Mouse (Mus musculus) inflammation-experienced regulatory T-cells, adult 6 months (primary cell): Measurements from ENCODE around the gene Rbbp4. TPM values are rescaled to one million over a fixed set of nuclear protein-coding genes. Genes with fewer than 3 reads are reported as not detected.
A peak's percentile ranks its signal among the peaks of the same experiment; 100 is the strongest.

Experiments
- ATAC-seq: one replicate; pipeline ENCODE4 v1.8.0; 2017
- polyA plus RNA-seq, 3 experiments: library from polyadenylated mRNA; unstranded; fragments of 100-300 nt; shearing (Covaris generic); gene quantifications; one replicate each; pipeline ENCODE4 v1.2.1; 2017

The Rbbp4 gene
- polyA plus RNA-seq, 3 experiments from 2014 or later: 289 to 492 (median 352) TPM

GRCm38 (mm10) chr4:129351111-129351510 is 15.9 kb upstream of the Rbbp4 start:
- ATAC-seq: no peak

GRCm38 (mm10) chr4:129350644-129351043 is 15.5 kb upstream of the Rbbp4 start:
- ATAC-seq: peak; percentile 46

GRCm38 (mm10) chr4:129346481-129347154 is 11.4 kb upstream of the Rbbp4 start:
- no peak for ATAC-seq

- ATAC-seq: no peak
Measured at GRCm38 (mm10) chr4:129342705-129343104, 7.5 kb upstream of the Rbbp4 start.

- no peak for ATAC-seq
Measured at GRCm38 (mm10) chr4:129341888-129342287, 6.7 kb upstream of the Rbbp4 start.

- ATAC-seq: no peak
Measured at GRCm38 (mm10) chr4:129339743-129340142, 4.6 kb upstream of the Rbbp4 start.

- ATAC-seq: no peak
Measured at GRCm38 (mm10) chr4:129336291-129336690, 1.1 kb upstream of the Rbbp4 start.

GRCm38 (mm10) chr4:129334677-129335215 is 424 bp downstream of the Rbbp4 start:
- peak; percentile 7 for ATAC-seq

- ATAC-seq: no peak
Measured at GRCm38 (mm10) chr4:129332846-129333245, 2.3 kb downstream of the Rbbp4 start.

- ATAC-seq: no peak
Measured at GRCm38 (mm10) chr4:129326191-129326590, 9.0 kb downstream of the Rbbp4 start.

GRCm38 (mm10) chr4:129324756-129325155 is 10.4 kb downstream of the Rbbp4 start:
- ATAC-seq: no peak

GRCm38 (mm10) chr4:129323491-129323890 is 11.7 kb downstream of the Rbbp4 start:
- ATAC-seq: no peak

GRCm38 (mm10) chr4:129322042-129322441 is 13.1 kb downstream of the Rbbp4 start:
- ATAC-seq: no peak

GRCm38 (mm10) chr4:129320876-129321275 is 14.3 kb downstream of the Rbbp4 start:
- no peak for ATAC-seq

- ATAC-seq: no peak
Measured at GRCm38 (mm10) chr4:129313886-129314285, 21.3 kb downstream of the Rbbp4 start.

- no peak for ATAC-seq
Measured at GRCm38 (mm10) chr4:129307936-129308335, 27.2 kb downstream of the Rbbp4 start.

- no peak for ATAC-seq
Measured at GRCm38 (mm10) chr4:129304306-129304705, 30.9 kb downstream of the Rbbp4 start.

- ATAC-seq: no peak
Measured at GRCm38 (mm10) chr4:129303816-129304215, 31.4 kb downstream of the Rbbp4 start.

- no peak for ATAC-seq
Measured at GRCm38 (mm10) chr4:129303401-129303800, 31.8 kb downstream of the Rbbp4 start.

GRCm38 (mm10) chr4:129299121-129299520 is 36.0 kb downstream of the Rbbp4 start:
- ATAC-seq: no peak

- ATAC-seq: no peak
Measured at GRCm38 (mm10) chr4:129297724-129298123, 37.4 kb downstream of the Rbbp4 start.

- ATAC-seq: no peak
Measured at GRCm38 (mm10) chr4:129296066-129296465, 39.1 kb downstream of the Rbbp4 start.

- ATAC-seq: no peak
Measured at GRCm38 (mm10) chr4:129295188-129295587, 40.0 kb downstream of the Rbbp4 start.

- ATAC-seq: no peak
Measured at GRCm38 (mm10) chr4:129293702-129294101, 41.5 kb downstream of the Rbbp4 start.

GRCm38 (mm10) chr4:129292831-129293230 is 42.3 kb downstream of the Rbbp4 start:
- ATAC-seq: no peak
